Mouse (Mus musculus) heart, embryonic 16.5 days (tissue): ENCODE data around the gene Tfap2a. TPM values are rescaled to one million over a fixed set of nuclear protein-coding genes. Genes with fewer than 3 reads are reported as not detected.
A peak's percentile ranks its signal among the peaks of the same experiment; 100 is the strongest.

Experiments
- ATAC-seq: fragments of 200-750 bp; cut with Nextera tagmentation; replicated peaks from 2 replicates; pipeline ENCODE4 v1.8.0; 2017; ENCODE audit warnings: moderate number of reproducible peaks; ENCODE audit not compliant: insufficient read depth, low FRiP score; ENCODE audit errors: extremely low read depth
- H3K27ac ChIP-seq: fragments of 300-500 bp; sonication (generic); 2 replicates; pipeline ENCODE4 v1.5.1; 2014; ENCODE audit warnings: mild to moderate bottlenecking, low read length, control low read depth, moderate library complexity
- H3K27me3 ChIP-seq: fragments of 300-500 bp; sonication (generic); 2 replicates; pipeline ENCODE4 v1.6.1; 2014; ENCODE audit warnings: low read length, mixed read lengths; ENCODE audit not compliant: control insufficient read depth, insufficient read depth
- H3K36me3 ChIP-seq: fragments of 300-500 bp; sonication (generic); 2 replicates; pipeline ENCODE4 v1.6.1; 2014; ENCODE audit not compliant: control insufficient read depth, insufficient read depth
- H3K4me1 ChIP-seq: fragments of 300-500 bp; sonication (generic); 2 replicates; pipeline ENCODE4 v1.6.1; 2014; ENCODE audit warnings: low read length, mixed read lengths; ENCODE audit not compliant: control insufficient read depth, insufficient read depth
- H3K4me2 ChIP-seq: fragments of 300-500 bp; sonication (generic); 2 replicates; pipeline ENCODE4 v1.6.1; 2014; ENCODE audit warnings: low read depth, mild to moderate bottlenecking, control low read depth, low read length
- H3K4me3 ChIP-seq: fragments of 300-500 bp; sonication (generic); 2 replicates; pipeline ENCODE4 v1.5.1; 2014; ENCODE audit warnings: mild to moderate bottlenecking, control low read depth, low read length
- H3K9ac ChIP-seq: fragments of 300-500 bp; sonication (generic); 2 replicates; pipeline ENCODE4 v1.6.1; 2014; ENCODE audit warnings: low read length, control low read depth
- H3K9me3 ChIP-seq: fragments of 300-500 bp; sonication (generic); replicated peaks from 2 replicates; pipeline ENCODE4 v1.6.1; 2016; ENCODE audit warnings: low read length; ENCODE audit not compliant: control insufficient read depth
- WGBS: fragments of 180-500 bp; shearing (Covaris S2); extraction: QIAGEN DNeasy Blood & Tissue Kit; methylation state at CpG from one replicate; pipeline ENCODE4 v1.1.7; 2014; 5-methylcytosine and 5-hydroxymethylcytosine counted together
- polyA plus RNA-seq: library from polyadenylated mRNA; unstranded; fragments of >200 nt; fragmentation: Nextera tagmentation; extraction: Ambion mirVana; gene quantifications from 2 replicates; pipeline ENCODE4 v1.2.1, GENCODE M21; 2015

Tfap2a gene
- polyA plus RNA-seq, 1 experiment from 2014 or later: 0.07 TPM

GRCm38 (mm10) chr13:40744111-40744805, 6.1 kb upstream of the Tfap2a start:
- 0 out of 2 replicates have a peak, but pooled peaks cover 2% of the 10 kb centered on the region for H3K4me1 ChIP-seq
- ATAC-seq: no peak
- peak overlapping the region; percentile 6 for H3K4me3 ChIP-seq
- WGBS: 2% methylated on average over 19 of the region's 19 CpGs
- H3K27ac ChIP-seq: no peak overlapping the region
- H3K27me3 ChIP-seq: peaks cover 79% of the 10 kb centered on the region
- peak overlapping the region; percentile 10 for H3K4me2 ChIP-seq
- H3K9ac ChIP-seq: no peak overlapping the region
- H3K36me3 ChIP-seq: no peaks in the 10 kb centered on the region
- H3K9me3 ChIP-seq: no peaks in the 10 kb centered on the region

GRCm38 (mm10) chr13:40743221-40743620, 5.0 kb upstream of the Tfap2a start:
- Histone ChIP-seq H3K9me3 (no peaks in the 10 kb centered on the region), H3K27ac (no peak overlapping the region), H3K4me3 (no peak overlapping the region)

DNA sequence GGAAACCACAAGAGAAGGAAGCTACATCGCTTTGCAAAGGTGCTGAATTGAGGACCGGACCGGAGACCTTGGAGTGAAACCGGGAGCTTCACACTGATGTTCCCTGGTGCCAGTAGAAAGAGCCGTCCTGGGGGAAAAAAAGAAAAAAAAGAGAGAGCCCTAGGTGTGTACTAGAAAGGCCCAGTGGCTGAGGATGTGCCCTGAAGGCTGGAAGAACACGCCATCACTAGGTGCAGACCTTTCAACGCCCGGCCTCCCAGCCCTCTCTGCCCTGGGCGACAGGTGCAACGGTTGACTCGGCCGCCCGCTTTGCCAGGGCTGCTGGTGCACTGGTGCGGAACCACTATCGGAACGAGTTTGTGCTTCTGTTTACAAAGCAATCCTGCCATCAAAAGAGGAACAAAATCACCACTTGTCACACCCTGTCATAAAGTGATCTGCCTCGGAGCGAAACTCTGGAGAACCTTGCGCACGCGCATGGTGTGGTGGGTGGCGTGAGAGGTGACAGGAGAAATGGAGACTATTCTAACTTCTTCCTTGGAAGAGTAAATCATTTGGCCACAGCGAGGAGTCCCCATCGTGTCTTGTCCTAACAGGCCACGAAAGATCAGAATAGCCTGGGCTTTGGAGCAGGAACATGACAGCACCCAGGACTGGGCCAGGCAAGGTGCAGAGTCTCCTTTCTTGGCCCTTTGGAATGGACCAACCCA, 3.8 kb upstream of the Tfap2a start:
- H3K27ac ChIP-seq: no peak overlapping the region
- no peak overlapping the region for H3K4me3 ChIP-seq
- 0 out of 2 replicates have a peak, but pooled peaks cover 4% of the 10 kb centered on the region for H3K4me1 ChIP-seq
- no peak overlapping the region for H3K4me2 ChIP-seq
- no peak overlapping the region for H3K9ac ChIP-seq
- H3K9me3 ChIP-seq: no peaks in the 10 kb centered on the region
- ATAC-seq: no peak
- WGBS: 6% methylated on average over 25 of the region's 25 CpGs
- H3K36me3 ChIP-seq: no peaks in the 10 kb centered on the region
- peaks cover 94% of the 10 kb centered on the region for H3K27me3 ChIP-seq

More at GRCm38 (mm10) chr13:40743221-40743620, 5.0 kb upstream of the Tfap2a start:
- WGBS: 19% methylated on average over 4 of the region's 4 CpGs
- H3K4me1 ChIP-seq: 0 out of 2 replicates have a peak, but pooled peaks cover 4% of the 10 kb centered on the region
- H3K4me2 ChIP-seq: no peak overlapping the region
- H3K36me3 ChIP-seq: no peaks in the 10 kb centered on the region
- peaks cover 85% of the 10 kb centered on the region for H3K27me3 ChIP-seq
- H3K9ac ChIP-seq: no peak overlapping the region
- no peak for ATAC-seq

- no peak overlapping the region for H3K4me3 ChIP-seq
- H3K27ac ChIP-seq: no peak overlapping the region
- peaks cover 97% of the 10 kb centered on the region for H3K27me3 ChIP-seq
- under 1% methylated on average over 7 of the region's 7 CpGs for WGBS
- H3K4me1 ChIP-seq: 0 out of 2 replicates have a peak, but pooled peaks cover 4% of the 10 kb centered on the region
- no peak for ATAC-seq
- no peak overlapping the region for H3K9ac ChIP-seq
- H3K4me2 ChIP-seq: no peak overlapping the region
- no peaks in the 10 kb centered on the region for H3K36me3 ChIP-seq
- H3K9me3 ChIP-seq: no peaks in the 10 kb centered on the region
These were observed 3.3 kb upstream of the Tfap2a start for GRCm38 (mm10) chr13:40741436-40741835.

GRCm38 (mm10) chr13:40740727-40741360, 2.7 kb upstream of the Tfap2a start:
- Histone ChIP-seq H3K27me3 (peaks cover 99% of the 10 kb centered on the region), H3K9ac (no peak overlapping the region), H3K4me2 (no peak overlapping the region), H3K4me1 (0 out of 2 replicates have a peak, but pooled peaks cover 4% of the 10 kb centered on the region), H3K27ac (no peak overlapping the region), H3K4me3 (no peak overlapping the region), H3K36me3 (no peaks in the 10 kb centered on the region), H3K9me3 (no peaks in the 10 kb centered on the region)
- no peak for ATAC-seq
- 2% methylated on average over 19 of the region's 19 CpGs for WGBS

GRCm38 (mm10) chr13:40739901-40740300, 1.7 kb upstream of the Tfap2a start:
- no peak overlapping the region for H3K4me3 ChIP-seq
- no peak overlapping the region for H3K9ac ChIP-seq
- H3K4me2 ChIP-seq: no peak overlapping the region
- no peak for ATAC-seq
- 4% methylated on average over 10 of the region's 10 CpGs for WGBS
- peaks cover 99% of the 10 kb centered on the region for H3K27me3 ChIP-seq
- H3K4me1 ChIP-seq: 0 out of 2 replicates have a peak, but pooled peaks cover 4% of the 10 kb centered on the region
- H3K9me3 ChIP-seq: no peaks in the 10 kb centered on the region
- no peaks in the 10 kb centered on the region for H3K36me3 ChIP-seq
- no peak overlapping the region for H3K27ac ChIP-seq

GRCm38 (mm10) chr13:40739121-40739650, 1.0 kb upstream of the Tfap2a start:
- Histone ChIP-seq H3K4me2 (no peak overlapping the region), H3K27me3 (peaks cover 94% of the 10 kb centered on the region), H3K4me3 (no peak overlapping the region), H3K9me3 (no peaks in the 10 kb centered on the region), H3K27ac (no peak overlapping the region), H3K9ac (no peak overlapping the region), H3K4me1 (0 out of 2 replicates have a peak, but pooled peaks cover 2% of the 10 kb centered on the region), H3K36me3 (no peaks in the 10 kb centered on the region)
- WGBS: 2% methylated on average over 17 of the region's 17 CpGs
- no peak for ATAC-seq

- H3K27me3 ChIP-seq: peaks cover 94% of the 10 kb centered on the region
- WGBS: 2% methylated on average over 21 of the region's 22 CpGs
- H3K9me3 ChIP-seq: no peaks in the 10 kb centered on the region
- no peak for ATAC-seq
- H3K9ac ChIP-seq: no peak overlapping the region
- H3K27ac ChIP-seq: no peak overlapping the region
- H3K36me3 ChIP-seq: no peaks in the 10 kb centered on the region
- peaks cover 13% of the 10 kb centered on the region for H3K4me1 ChIP-seq
- no peak overlapping the region for H3K4me3 ChIP-seq
- no peak overlapping the region for H3K4me2 ChIP-seq
These were observed 415 bp downstream of the Tfap2a start for GRCm38 (mm10) chr13:40737761-40738160.
